In genomic region chr1:20890941-20891399, GRCm38 (mm10) we compare ENCODE assay signal across 7 mouse cellular contexts. TPM values are rescaled to one million over a fixed set of nuclear protein-coding genes. Genes with fewer than 3 reads are reported as not detected.
A peak's percentile ranks its signal among the peaks of the same experiment; 100 is the strongest.
DNase-seq lines count a peak whose midpoint lies in the region; ATAC-seq lines count a peak whose summit lies in the region.

No protein-coding gene starts in this region.

- H3K4me2 ChIP-seq in limb, embryonic 13.5 days (replicated peaks): peak overlapping the region; percentile 93
- H3K4me2 ChIP-seq in midbrain, embryonic 14.5 days (ENCODE audit: low read length): peak overlapping the region; percentile 91

- H3K36me3 ChIP-seq in embryonic facial prominence, embryonic 10.5 days (replicated peaks): no peaks in the 10 kb centered on the region
- H3K36me3 ChIP-seq in limb, embryonic 13.5 days: no peaks in the 10 kb centered on the region
- no peaks in the 10 kb centered on the region for H3K36me3 ChIP-seq in midbrain, embryonic 14.5 days (ENCODE audit: control insufficient read depth, insufficient read depth, low read length)

- peak overlapping the region; percentile 78 for H3K4me3 ChIP-seq in embryonic facial prominence, embryonic 10.5 days
- peak overlapping the region; percentile 68 for H3K4me3 ChIP-seq in limb, embryonic 13.5 days
- peak overlapping the region; percentile 67 for H3K4me3 ChIP-seq in midbrain, embryonic 14.5 days (replicated peaks; ENCODE audit: low read depth, low read length)

- H3K9ac ChIP-seq in limb, embryonic 13.5 days: peak overlapping the region; percentile 76
- peak overlapping the region; percentile 71 for H3K9ac ChIP-seq in midbrain, embryonic 14.5 days (replicated peaks; ENCODE audit: low read length)

- peak overlapping the region; percentile 87 for H3K27ac ChIP-seq in embryonic facial prominence, embryonic 10.5 days (replicated peaks)
- H3K27ac ChIP-seq in limb, embryonic 13.5 days: peak overlapping the region; percentile 78
- H3K27ac ChIP-seq in midbrain, embryonic 14.5 days (replicated peaks; ENCODE audit: low read depth, low read length): peak overlapping the region; percentile 78

- peak; percentile 55 for ATAC-seq in limb, embryonic 13.5 days (ENCODE audit: low FRiP score, low read depth)
- peak; percentile 74 for ATAC-seq in midbrain, embryonic 14.5 days (ENCODE audit: low FRiP score, low TSS enrichment)

- H3K4me1 ChIP-seq in embryonic facial prominence, embryonic 10.5 days: peaks cover 14% of the 10 kb centered on the region
- peaks cover 14% of the 10 kb centered on the region for H3K4me1 ChIP-seq in limb, embryonic 13.5 days
- peaks cover 7% of the 10 kb centered on the region for H3K4me1 ChIP-seq in midbrain, embryonic 14.5 days (ENCODE audit: control insufficient read depth, insufficient read depth, low read length)

- under 1% methylated on average over 20 of the region's 20 CpGs for WGBS in embryonic facial prominence, embryonic 10.5 days
- 2% methylated on average over 20 of the region's 20 CpGs for WGBS in limb, embryonic 13.5 days
- 0% methylated on average over 20 of the region's 20 CpGs for whole genome bisulfite sequencing in midbrain, embryonic 14.5 days

- H3K9me3 ChIP-seq in embryonic facial prominence, embryonic 10.5 days: no peaks in the 10 kb centered on the region
- H3K9me3 ChIP-seq in limb, embryonic 13.5 days: no peaks in the 10 kb centered on the region
- no peaks in the 10 kb centered on the region for H3K9me3 ChIP-seq in midbrain, embryonic 14.5 days (ENCODE audit: control insufficient read depth, low read length)

- H3K27me3 ChIP-seq in embryonic facial prominence, embryonic 10.5 days (replicated peaks; ENCODE audit: low read depth, poor library complexity, severe bottlenecking): peaks cover 14% of the 10 kb centered on the region; the same call in 1 of the 2 replicates
- no peaks in the 10 kb centered on the region for H3K27me3 ChIP-seq in limb, embryonic 13.5 days
- no peaks in the 10 kb centered on the region for H3K27me3 ChIP-seq in midbrain, embryonic 14.5 days (ENCODE audit: control insufficient read depth, insufficient read depth, low read length)

- DNase-seq in adrenal gland, postnatal 14 days: peak; percentile 87
- DNase-seq in embryonic facial prominence, embryonic 10.5 days (ENCODE audit: low spot score): peak; percentile 67
- peak; percentile 29 to 37 for DNase-seq in heart, adult 9 months (ENCODE audit: low spot score in 2 of 2)
- DNase-seq in kidney, adult 9 months: peak; percentile 38
- peak; percentile 75 for DNase-seq in midbrain, embryonic 14.5 days
- DNase-seq in spleen, adult 18-20 months: peak; percentile 50 to 65

RNA-seq across cellular contexts. Expression of gene Paqr8, which starts 0.6 kb away (rescaled TPM):
- 25.6 and 27.5 TPM in 2 replicates for total RNA-seq in adrenal gland, postnatal 14 days (2021)
- polyA plus RNA-seq in embryonic facial prominence, embryonic 10.5 days (2016; fragmentation: Nextera tagmentation; extraction: Ambion mirVana): 4.0 and 4.4 TPM in 2 replicates
- 7.5 and 7.8 TPM in 2 replicates for polyA plus RNA-seq in limb, embryonic 13.5 days (2015; fragmentation: Nextera tagmentation; extraction: Ambion mirVana)
- 25.7 and 26.7 TPM in 2 replicates for polyA plus RNA-seq in midbrain, embryonic 14.5 days (2014; fragmentation: Nextera tagmentation; extraction: Ambion mirVana)

Comparison
In these comparisons a context has a peak if more than half of its experiments do, and no peak if none do; other contexts are left out.
1. Peak in every context shown above with its lines: DNase-seq, ATAC-seq, H3K4me3 ChIP-seq and H3K27ac ChIP-seq.
2. DNase-seq: peak in every context shown above with its lines; median percentile 87 in adrenal gland, postnatal 14 days; 75 in midbrain, embryonic 14.5 days; 67 in embryonic facial prominence, embryonic 10.5 days; 58 in spleen, adult 18-20 months; 38 in kidney, adult 9 months; 33 in heart, adult 9 months.